In genomic region chr6:34155137-34155804, GRCm38 (mm10) we compare ENCODE assay signal across 9 mouse cellular contexts. TPM values are rescaled to one million over a fixed set of nuclear protein-coding genes. Genes with fewer than 3 reads are reported as not detected.
DNase-seq lines count a peak whose midpoint lies in the region; ATAC-seq lines count a peak whose summit lies in the region.
"Had no signal": no experiment of that assay in that cellular context is flagged by ENCODE, and none has a peak within 500 bp of the region (broad histone marks: within the 10 kb centered on the region; RNA-seq: fewer than 3 reads in every experiment).

No protein-coding gene starts in this region.

- H3K4me3 ChIP-seq in forebrain, embryonic 13.5 days, result no peak overlapping the region
- no peak overlapping the region for H3K4me3 ChIP-seq in forebrain, embryonic 11.5 days (ENCODE audit: low read depth, low read length)
- H3K4me3 ChIP-seq in neural tube, embryonic 13.5 days, result no peak overlapping the region
- no peak overlapping the region for H3K4me3 ChIP-seq in kidney, embryonic 15.5 days (replicated peaks)
- H3K4me3 ChIP-seq in stomach, embryonic 15.5 days (replicated peaks), result no peak overlapping the region

- peaks cover 35% of the 10 kb centered on the region for H3K4me1 ChIP-seq in forebrain, embryonic 13.5 days
- peaks cover 2% of the 10 kb centered on the region; the same call in 1 of the 2 replicates for H3K4me1 ChIP-seq in forebrain, embryonic 11.5 days (replicated peaks; ENCODE audit: control insufficient read depth, insufficient read depth, low read length)
- peaks cover 45% of the 10 kb centered on the region for H3K4me1 ChIP-seq in neural tube, embryonic 13.5 days (replicated peaks)
- H3K4me1 ChIP-seq in kidney, embryonic 15.5 days, result peaks cover 56% of the 10 kb centered on the region
- H3K4me1 ChIP-seq in stomach, embryonic 15.5 days, result peaks cover 27% of the 10 kb centered on the region

- peak overlapping the region; percentile 92 for H3K27ac ChIP-seq in forebrain, embryonic 13.5 days
- H3K27ac ChIP-seq in forebrain, embryonic 11.5 days (ENCODE audit: low read depth, low read length), result no peak overlapping the region
- peak overlapping the region; percentile 76; the same call in 1 of the 2 replicates for H3K27ac ChIP-seq in neural tube, embryonic 13.5 days (replicated peaks)
- H3K27ac ChIP-seq in kidney, embryonic 15.5 days, result peak overlapping the region; percentile 66
- peak overlapping the region; percentile 77 for H3K27ac ChIP-seq in stomach, embryonic 15.5 days

- H3K9me3 ChIP-seq in forebrain, embryonic 13.5 days (replicated peaks), result no peaks in the 10 kb centered on the region
- H3K9me3 ChIP-seq in forebrain, embryonic 11.5 days (ENCODE audit: control insufficient read depth, low read length), result no peaks in the 10 kb centered on the region
- H3K9me3 ChIP-seq in neural tube, embryonic 13.5 days, result no peaks in the 10 kb centered on the region
- no peaks in the 10 kb centered on the region for H3K9me3 ChIP-seq in kidney, embryonic 15.5 days (replicated peaks)
- no peaks in the 10 kb centered on the region for H3K9me3 ChIP-seq in stomach, embryonic 15.5 days

- ATAC-seq in forebrain, embryonic 13.5 days, result no peak
- no peak for ATAC-seq in forebrain, embryonic 11.5 days (replicated peaks; ENCODE audit: low FRiP score)
- no peak for ATAC-seq in neural tube, embryonic 13.5 days (ENCODE audit: low read depth)
- no peak for ATAC-seq in kidney, embryonic 15.5 days (replicated peaks; ENCODE audit: low FRiP score)
- ATAC-seq in stomach, embryonic 15.5 days (ENCODE audit: insufficient read depth, low FRiP score, low read depth), result no peak

- no peak for DNase-seq in forebrain, embryonic 11.5 days (ENCODE audit: low spot score)
- DNase-seq in neural tube, embryonic 10.5 days (ENCODE audit: extremely low spot score, low spot score), result no peak
- no peak for DNase-seq in right cerebral cortex, postnatal 4 days
- no peak for DNase-seq in layer of hippocampus, postnatal 10 days (ENCODE audit: low spot score in 2 of 2)
- DNase-seq: lung, postnatal 4 days had no signal

- H3K9ac ChIP-seq in forebrain, embryonic 13.5 days, result no peak overlapping the region
- no peak overlapping the region for H3K9ac ChIP-seq in forebrain, embryonic 11.5 days (ENCODE audit: low read length)
- no peak overlapping the region for H3K9ac ChIP-seq in neural tube, embryonic 13.5 days
- H3K9ac ChIP-seq in kidney, embryonic 15.5 days, result no peak overlapping the region
- H3K9ac ChIP-seq in stomach, embryonic 15.5 days, result no peak overlapping the region

- no peak overlapping the region for H3K4me2 ChIP-seq in forebrain, embryonic 13.5 days
- no peak overlapping the region for H3K4me2 ChIP-seq in forebrain, embryonic 11.5 days (ENCODE audit: low read depth, low read length, severe bottlenecking)
- H3K4me2 ChIP-seq in neural tube, embryonic 13.5 days, result no peak overlapping the region
- H3K4me2 ChIP-seq in kidney, embryonic 15.5 days, result no peak overlapping the region
- no peak overlapping the region for H3K4me2 ChIP-seq in stomach, embryonic 15.5 days

- 94% methylated on average over 15 of the region's 15 CpGs for WGBS in forebrain, embryonic 13.5 days
- WGBS in forebrain, embryonic 11.5 days, result 92% methylated on average over 15 of the region's 15 CpGs
- 95% methylated on average over 15 of the region's 15 CpGs for WGBS in neural tube, embryonic 13.5 days
- WGBS in kidney, embryonic 15.5 days, result 76% methylated on average over 15 of the region's 15 CpGs
- WGBS in stomach, embryonic 15.5 days, result 79% methylated on average over 15 of the region's 15 CpGs

- peaks cover 36% of the 10 kb centered on the region for H3K36me3 ChIP-seq in forebrain, embryonic 13.5 days (ENCODE audit: poor library complexity, severe bottlenecking)
- no peaks in the 10 kb centered on the region; the same call in 1 of the 2 replicates for H3K36me3 ChIP-seq in forebrain, embryonic 11.5 days (ENCODE audit: control insufficient read depth, insufficient read depth, low read length)
- peaks cover 37% of the 10 kb centered on the region for H3K36me3 ChIP-seq in neural tube, embryonic 13.5 days
- peaks cover 34% of the 10 kb centered on the region for H3K36me3 ChIP-seq in kidney, embryonic 15.5 days
- H3K36me3 ChIP-seq in stomach, embryonic 15.5 days, result peaks cover 13% of the 10 kb centered on the region; the same call in 1 of the 2 replicates

- no peaks in the 10 kb centered on the region for H3K27me3 ChIP-seq in forebrain, embryonic 13.5 days
- no peaks in the 10 kb centered on the region for H3K27me3 ChIP-seq in forebrain, embryonic 11.5 days (ENCODE audit: control insufficient read depth, insufficient read depth, low read length)
- H3K27me3 ChIP-seq in neural tube, embryonic 13.5 days, result no peaks in the 10 kb centered on the region
- no peaks in the 10 kb centered on the region for H3K27me3 ChIP-seq in kidney, embryonic 15.5 days
- H3K27me3 ChIP-seq in stomach, embryonic 15.5 days (replicated peaks), result no peaks in the 10 kb centered on the region

RNA-seq across cellular contexts. Expression of gene Slc35b4, which starts 21.6 kb away (rescaled TPM):
- 37.9 and 40.9 TPM in 2 replicates for polyA plus RNA-seq in forebrain, embryonic 13.5 days (2015; fragmentation: Nextera tagmentation; extraction: Ambion mirVana)
- polyA plus RNA-seq in forebrain, embryonic 11.5 days (2014; fragmentation: Nextera tagmentation; extraction: Ambion mirVana), result 47.1 and 49.6 TPM in 2 replicates
- 34.1 and 37.8 TPM in 2 replicates for polyA plus RNA-seq in neural tube, embryonic 13.5 days (2015; fragmentation: Nextera tagmentation; extraction: Ambion mirVana)
- 63.8 and 64.4 TPM in 2 replicates for polyA plus RNA-seq in kidney, embryonic 15.5 days (2015; fragmentation: Nextera tagmentation; extraction: Ambion mirVana)
- polyA plus RNA-seq in stomach, embryonic 15.5 days (2015; fragmentation: Nextera tagmentation; extraction: Ambion mirVana), result 33.8 and 39.7 TPM in 2 replicates
- total RNA-seq in layer of hippocampus, postnatal 10 days (2021), result 10 to 100 TPM; 34.9 to 41.0 TPM
